Mouse (Mus musculus): Measurements from ENCODE around the gene Tcf7l2. TPM values are rescaled to one million over a fixed set of nuclear protein-coding genes. Genes with fewer than 3 reads are reported as not detected.

Gene Tcf7l2
- polyA plus RNA-seq, 1 experiment: 10.3 TPM

DNA sequence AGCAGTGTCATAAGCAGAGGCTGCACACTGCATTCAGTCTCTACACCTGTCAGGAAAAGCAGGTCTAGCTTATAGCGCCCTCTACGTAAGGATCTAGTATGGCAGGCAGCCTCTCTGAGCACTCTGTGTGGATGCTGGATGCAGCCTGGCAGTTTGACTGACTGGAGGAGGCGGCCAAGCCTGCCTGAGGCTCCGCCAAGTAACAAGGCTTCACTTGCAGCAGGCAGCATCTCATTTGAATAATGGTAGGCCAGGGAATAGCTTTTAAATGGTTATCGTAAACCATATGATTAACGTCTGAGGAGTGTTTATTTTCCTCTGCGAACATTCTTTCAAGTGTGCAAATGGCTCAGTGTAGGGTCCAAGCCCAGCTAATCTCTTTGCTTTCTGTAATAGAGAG lies 167.4 kb downstream of the Tcf7l2 start:
- Histone ChIP-seq H3ac (ENCODE audit: control insufficient read depth, insufficient read length, low read depth) (no peak overlapping the region), H3K79me2 (ENCODE audit: control insufficient read depth, insufficient read depth) (no peaks in the 10 kb centered on the region), H3K36me3 (ENCODE audit: control insufficient read depth, insufficient read depth) (peaks cover 46% of the 10 kb centered on the region), H3K79me3 (ENCODE audit: low read depth) (peaks cover 5% of the 10 kb centered on the region), H3K27me3 (ENCODE audit: control insufficient read depth, insufficient read depth, insufficient read length) (no peaks in the 10 kb centered on the region), H3K4me3 (ENCODE audit: insufficient read depth, poor library complexity, severe bottlenecking) (no peak overlapping the region)
- TF ChIP-seq USF1 (IDR thresholded peaks at IDR 0.05; ENCODE audit: low read depth): no peak
- TF ChIP-seq MYOD1 (IDR thresholded peaks at IDR 0.05; ENCODE audit: control insufficient read depth, insufficient read length, low read depth): no peak
- TF ChIP-seq CTCF (IDR thresholded peaks at IDR 0.05; ENCODE audit: control insufficient read depth, insufficient read depth, insufficient read length): no peak
- TF ChIP-seq FOSL1 (IDR thresholded peaks at IDR 0.05; ENCODE audit: insufficient read depth, low read length, poor library complexity, severe bottlenecking): no peak
- no peak for TF ChIP-seq MYOG (IDR thresholded peaks at IDR 0.05; ENCODE audit: control insufficient read depth, extremely low read depth, insufficient read length)
- TF ChIP-seq CEBPB (IDR thresholded peaks at IDR 0.05; ENCODE audit: low read depth): no peak
- TF ChIP-seq MAX (IDR thresholded peaks at IDR 0.05): no peak

GRCm38 (mm10) chr19:55911941-55912340 lies 170.3 kb downstream of the Tcf7l2 start:
- Histone ChIP-seq H3K79me2 (ENCODE audit: control insufficient read depth, insufficient read depth) (no peaks in the 10 kb centered on the region), H3ac (ENCODE audit: control insufficient read depth, insufficient read length, low read depth) (no peak overlapping the region), H3K79me3 (ENCODE audit: low read depth) (peaks cover 2% of the 10 kb centered on the region), H3K36me3 (ENCODE audit: control insufficient read depth, insufficient read depth) (peaks cover 51% of the 10 kb centered on the region), H3K4me3 (ENCODE audit: insufficient read depth, poor library complexity, severe bottlenecking) (no peak overlapping the region), H3K27me3 (ENCODE audit: control insufficient read depth, insufficient read depth, insufficient read length) (no peaks in the 10 kb centered on the region)
- no peak for TF ChIP-seq CEBPB (IDR thresholded peaks at IDR 0.05; ENCODE audit: low read depth)
- no peak for TF ChIP-seq MAX (IDR thresholded peaks at IDR 0.05)
- TF ChIP-seq FOSL1 (IDR thresholded peaks at IDR 0.05; ENCODE audit: insufficient read depth, low read length, poor library complexity, severe bottlenecking): no peak
- TF ChIP-seq MYOG (IDR thresholded peaks at IDR 0.05; ENCODE audit: control insufficient read depth, extremely low read depth, insufficient read length): no peak
- TF ChIP-seq MYOD1 (IDR thresholded peaks at IDR 0.05; ENCODE audit: control insufficient read depth, insufficient read length, low read depth): no peak
- TF ChIP-seq USF1 (IDR thresholded peaks at IDR 0.05; ENCODE audit: low read depth): no peak
- TF ChIP-seq CTCF (IDR thresholded peaks at IDR 0.05; ENCODE audit: control insufficient read depth, insufficient read depth, insufficient read length): no peak

- no peak overlapping the region for H3K4me3 ChIP-seq (ENCODE audit: insufficient read depth, poor library complexity, severe bottlenecking)
- H3K79me2 ChIP-seq (ENCODE audit: control insufficient read depth, insufficient read depth): no peaks in the 10 kb centered on the region
- H3K36me3 ChIP-seq (ENCODE audit: control insufficient read depth, insufficient read depth): peaks cover 58% of the 10 kb centered on the region
- H3ac ChIP-seq (ENCODE audit: control insufficient read depth, insufficient read length, low read depth): no peak overlapping the region
- H3K79me3 ChIP-seq (ENCODE audit: low read depth): peaks cover 2% of the 10 kb centered on the region
- no peaks in the 10 kb centered on the region for H3K27me3 ChIP-seq (ENCODE audit: control insufficient read depth, insufficient read depth, insufficient read length)
- TF ChIP-seq MYOG (IDR thresholded peaks at IDR 0.05; ENCODE audit: control insufficient read depth, extremely low read depth, insufficient read length) (no peak), CEBPB (IDR thresholded peaks at IDR 0.05; ENCODE audit: low read depth) (no peak), MYOD1 (IDR thresholded peaks at IDR 0.05; ENCODE audit: control insufficient read depth, insufficient read length, low read depth) (no peak), USF1 (IDR thresholded peaks at IDR 0.05; ENCODE audit: low read depth) (no peak), CTCF (IDR thresholded peaks at IDR 0.05; ENCODE audit: control insufficient read depth, insufficient read depth, insufficient read length) (no peak), MAX (IDR thresholded peaks at IDR 0.05) (no peak), FOSL1 (IDR thresholded peaks at IDR 0.05; ENCODE audit: insufficient read depth, low read length, poor library complexity, severe bottlenecking) (no peak)
Observed at GRCm38 (mm10) chr19:55912813-55913212, 171.2 kb downstream of the Tcf7l2 start.

- Histone ChIP-seq H3K36me3 (ENCODE audit: control insufficient read depth, insufficient read depth) (peaks cover 59% of the 10 kb centered on the region), H3K79me2 (ENCODE audit: control insufficient read depth, insufficient read depth) (no peaks in the 10 kb centered on the region), H3K79me3 (ENCODE audit: low read depth) (peaks cover 2% of the 10 kb centered on the region), H3K4me3 (ENCODE audit: insufficient read depth, poor library complexity, severe bottlenecking) (no peak overlapping the region), H3ac (ENCODE audit: control insufficient read depth, insufficient read length, low read depth) (no peak overlapping the region), H3K27me3 (ENCODE audit: control insufficient read depth, insufficient read depth, insufficient read length) (no peaks in the 10 kb centered on the region)
- TF ChIP-seq FOSL1 (IDR thresholded peaks at IDR 0.05; ENCODE audit: insufficient read depth, low read length, poor library complexity, severe bottlenecking) (no peak), MAX (IDR thresholded peaks at IDR 0.05) (no peak), MYOD1 (IDR thresholded peaks at IDR 0.05; ENCODE audit: control insufficient read depth, insufficient read length, low read depth) (no peak), USF1 (IDR thresholded peaks at IDR 0.05; ENCODE audit: low read depth) (no peak), CEBPB (IDR thresholded peaks at IDR 0.05; ENCODE audit: low read depth) (no peak), CTCF (IDR thresholded peaks at IDR 0.05; ENCODE audit: control insufficient read depth, insufficient read depth, insufficient read length) (no peak), MYOG (IDR thresholded peaks at IDR 0.05; ENCODE audit: control insufficient read depth, extremely low read depth, insufficient read length) (no peak)
Observed at GRCm38 (mm10) chr19:55913585-55913984, 172.0 kb downstream of the Tcf7l2 start.

GRCm38 (mm10) chr19:55914614-55915211 lies 173.1 kb downstream of the Tcf7l2 start:
- Histone ChIP-seq H3K79me3 (ENCODE audit: low read depth) (peaks cover 2% of the 10 kb centered on the region), H3K4me3 (ENCODE audit: insufficient read depth, poor library complexity, severe bottlenecking) (no peak overlapping the region), H3K36me3 (ENCODE audit: control insufficient read depth, insufficient read depth) (peaks cover 67% of the 10 kb centered on the region), H3ac (ENCODE audit: control insufficient read depth, insufficient read length, low read depth) (no peak overlapping the region), H3K27me3 (ENCODE audit: control insufficient read depth, insufficient read depth, insufficient read length) (no peaks in the 10 kb centered on the region), H3K79me2 (ENCODE audit: control insufficient read depth, insufficient read depth) (no peaks in the 10 kb centered on the region)
- TF ChIP-seq MAX (IDR thresholded peaks at IDR 0.05): no peak

GRCm38 (mm10) chr19:55915506-55915905 lies 173.9 kb downstream of the Tcf7l2 start:
- H3K27me3 ChIP-seq (ENCODE audit: control insufficient read depth, insufficient read depth, insufficient read length): no peaks in the 10 kb centered on the region
- TF ChIP-seq USF1 (IDR thresholded peaks at IDR 0.05; ENCODE audit: low read depth) (no peak), CEBPB (IDR thresholded peaks at IDR 0.05; ENCODE audit: low read depth) (no peak), MAX (IDR thresholded peaks at IDR 0.05) (no peak), CTCF (IDR thresholded peaks at IDR 0.05; ENCODE audit: control insufficient read depth, insufficient read depth, insufficient read length) (no peak), MYOD1 (IDR thresholded peaks at IDR 0.05; ENCODE audit: control insufficient read depth, insufficient read length, low read depth) (no peak), MYOG (IDR thresholded peaks at IDR 0.05; ENCODE audit: control insufficient read depth, extremely low read depth, insufficient read length) (no peak), FOSL1 (IDR thresholded peaks at IDR 0.05; ENCODE audit: insufficient read depth, low read length, poor library complexity, severe bottlenecking) (no peak)
- peaks cover 2% of the 10 kb centered on the region for H3K79me3 ChIP-seq (ENCODE audit: low read depth)
- no peaks in the 10 kb centered on the region for H3K79me2 ChIP-seq (ENCODE audit: control insufficient read depth, insufficient read depth)
- peaks cover 65% of the 10 kb centered on the region for H3K36me3 ChIP-seq (ENCODE audit: control insufficient read depth, insufficient read depth)
- H3K4me3 ChIP-seq (ENCODE audit: insufficient read depth, poor library complexity, severe bottlenecking): no peak overlapping the region
- H3ac ChIP-seq (ENCODE audit: control insufficient read depth, insufficient read length, low read depth): no peak overlapping the region
